Mouse (Mus musculus) neural tube, embryonic 14.5 days (tissue): Measurements from ENCODE around the gene Dcun1d4. TPM values are rescaled to one million over a fixed set of nuclear protein-coding genes. Genes with fewer than 3 reads are reported as not detected.

Source experiments
- ATAC-seq: fragments of 200-750 bp; cut with Nextera tagmentation; 2 replicates; pipeline ENCODE4 v1.8.0; 2017; ENCODE audit warnings: low read depth, mild to moderate bottlenecking, moderate TSS enrichment, moderate library complexity
- H3K27ac ChIP-seq: fragments of 300-500 bp; sonication (generic); 2 replicates; pipeline ENCODE4 v1.5.1; 2014; ENCODE audit warnings: low read depth, mild to moderate bottlenecking, control low read depth, low read length, moderate library complexity, mixed read lengths
- H3K27me3 ChIP-seq: fragments of 300-500 bp; sonication (generic); 2 replicates; pipeline ENCODE4 v1.6.1; 2014; ENCODE audit warnings: low read length; ENCODE audit not compliant: control insufficient read depth, insufficient read depth
- H3K36me3 ChIP-seq: fragments of 300-500 bp; sonication (generic); 2 replicates; pipeline ENCODE4 v1.6.1; 2014; ENCODE audit warnings: low read length, mixed read lengths; ENCODE audit not compliant: control insufficient read depth, insufficient read depth
- H3K4me1 ChIP-seq: fragments of 300-500 bp; sonication (generic); 2 replicates; pipeline ENCODE4 v1.6.1; 2014; ENCODE audit warnings: low read length; ENCODE audit not compliant: control insufficient read depth, insufficient read depth
- H3K4me2 ChIP-seq: fragments of 300-500 bp; sonication (generic); 2 replicates; pipeline ENCODE4 v1.6.1; 2014; ENCODE audit warnings: mild to moderate bottlenecking, low read depth, low read length, control low read depth
- H3K4me3 ChIP-seq: fragments of 300-500 bp; sonication (generic); 2 replicates; pipeline ENCODE4 v1.5.1; 2014; ENCODE audit warnings: low read depth, low read length, control low read depth, mixed read lengths
- H3K9ac ChIP-seq: fragments of 300-500 bp; sonication (generic); replicated peaks from 2 replicates; pipeline ENCODE4 v1.6.1; 2014; ENCODE audit warnings: low read depth, mild to moderate bottlenecking, control low read depth, low read length, mixed read lengths
- H3K9me3 ChIP-seq: fragments of 300-500 bp; sonication (generic); 2 replicates; pipeline ENCODE4 v1.6.1; 2016; ENCODE audit warnings: low read length; ENCODE audit not compliant: control insufficient read depth
- WGBS: fragments of 180-500 bp; shearing (Covaris S2); extraction: QIAGEN DNeasy Blood & Tissue Kit; methylation state at CpG from one replicate; pipeline ENCODE4 v1.1.7; 2014; 5-methylcytosine and 5-hydroxymethylcytosine counted together
- polyA plus RNA-seq: library from polyadenylated mRNA; unstranded; fragments of >200 nt; fragmentation: Nextera tagmentation; extraction: Ambion mirVana; gene quantifications from 2 replicates; pipeline ENCODE4 v1.2.1, GENCODE M21; 2014

Gene Dcun1d4
- polyA plus RNA-seq, 1 experiment from 2014 or later = 60.5 TPM

GRCm38 (mm10) chr5:73548838-73549237 is 68.0 kb downstream of the Dcun1d4 start:
- Histone ChIP-seq H3K9me3 (no peaks in the 10 kb centered on the region), H3K27me3 (no peaks in the 10 kb centered on the region), H3K4me3 (no peak overlapping the region), H3K4me2 (no peak overlapping the region), H3K36me3 (0 out of 2 replicates have a peak, but pooled peaks cover 8% of the 10 kb centered on the region), H3K4me1 (no peaks in the 10 kb centered on the region), H3K9ac (no peak overlapping the region), H3K27ac (no peak overlapping the region)
- ATAC-seq = no peak
- WGBS = 100% methylated on average over 1 of the region's 1 CpGs

DNA sequence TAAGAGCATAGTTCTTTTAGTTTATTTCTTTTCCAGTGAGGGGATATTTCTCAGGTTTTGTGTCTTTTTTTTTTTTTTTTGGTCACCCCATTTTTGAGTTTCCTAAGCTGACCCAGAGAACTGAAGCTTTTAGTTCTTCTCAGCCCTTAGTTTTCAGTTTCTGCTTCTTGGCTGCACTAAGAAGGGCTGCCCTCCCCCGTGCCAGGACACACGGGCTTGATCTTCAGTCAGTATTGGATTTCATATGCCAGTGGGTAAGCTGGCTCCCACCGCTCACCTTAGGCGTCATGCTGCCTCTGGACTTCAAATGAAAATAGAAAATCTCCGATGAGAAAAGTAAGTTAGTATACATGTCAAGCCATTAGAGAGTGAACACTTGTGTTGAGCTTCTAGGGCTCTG is 71.0 kb downstream of the Dcun1d4 start:
- H3K4me1 ChIP-seq = 0 out of 2 replicates have a peak, but pooled peaks cover 3% of the 10 kb centered on the region
- WGBS = 82% methylated on average over 5 of the region's 5 CpGs
- no peaks in the 10 kb centered on the region for H3K9me3 ChIP-seq
- no peak overlapping the region for H3K9ac ChIP-seq
- H3K36me3 ChIP-seq = 0 out of 2 replicates have a peak, but pooled peaks cover 4% of the 10 kb centered on the region
- ATAC-seq = no peak
- H3K4me2 ChIP-seq = no peak overlapping the region
- no peaks in the 10 kb centered on the region for H3K27me3 ChIP-seq
- no peak overlapping the region for H3K4me3 ChIP-seq
- no peak overlapping the region for H3K27ac ChIP-seq

- H3K4me2 ChIP-seq = no peak overlapping the region
- H3K9me3 ChIP-seq = no peaks in the 10 kb centered on the region
- no peak overlapping the region for H3K4me3 ChIP-seq
- 0 out of 2 replicates have a peak, but pooled peaks cover 3% of the 10 kb centered on the region for H3K4me1 ChIP-seq
- WGBS = 87% methylated on average over 11 of the region's 11 CpGs
- H3K27ac ChIP-seq = no peak overlapping the region
- peaks cover 10% of the 10 kb centered on the region; the same call in 1 of the 2 replicates for H3K36me3 ChIP-seq
- ATAC-seq = peak; percentile 15; the same call in 1 of the 2 replicates
- H3K27me3 ChIP-seq = no peaks in the 10 kb centered on the region
- no peak overlapping the region for H3K9ac ChIP-seq
These were observed 73.1 kb downstream of the Dcun1d4 start for GRCm38 (mm10) chr5:73553903-73554302.

DNA sequence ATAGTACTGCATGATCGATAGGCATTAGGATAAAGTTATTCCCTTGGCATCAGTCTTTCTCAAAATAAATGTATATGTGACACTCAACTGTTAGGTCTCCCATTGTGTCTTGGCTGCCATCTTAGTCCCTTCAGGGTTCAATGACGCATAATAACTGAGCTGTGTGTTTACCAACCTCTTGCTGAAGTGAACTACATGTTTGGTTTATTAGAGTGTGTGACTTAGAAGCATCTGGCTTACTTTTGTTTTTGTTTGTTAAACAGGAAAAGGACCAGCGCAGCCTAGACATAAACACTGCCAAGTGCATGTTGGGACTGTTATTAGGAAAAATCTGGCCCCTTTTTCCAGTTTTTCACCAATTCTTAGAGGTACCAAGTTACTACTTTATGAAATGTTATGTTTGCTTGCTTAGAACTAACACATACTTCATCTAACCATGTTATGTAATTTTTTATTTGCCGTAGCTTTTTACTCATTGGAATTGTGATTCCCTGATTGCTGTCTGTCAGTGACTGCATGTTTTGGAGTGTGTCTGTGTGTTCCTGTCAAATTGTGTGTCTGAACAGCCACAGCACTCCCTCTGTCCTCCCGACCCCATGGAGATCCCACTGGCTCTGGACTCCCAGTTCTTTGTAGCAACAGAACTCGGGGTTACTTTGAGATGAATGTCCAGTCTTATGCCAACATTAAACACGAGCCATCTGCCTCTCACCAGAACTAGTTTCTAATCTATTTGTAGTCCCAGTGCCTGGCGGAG is 74.5 kb downstream of the Dcun1d4 start:
- Histone ChIP-seq H3K4me3 (no peak overlapping the region), H3K9ac (no peak overlapping the region), H3K4me2 (no peak overlapping the region), H3K9me3 (no peaks in the 10 kb centered on the region), H3K27me3 (no peaks in the 10 kb centered on the region), H3K27ac (no peak overlapping the region), H3K4me1 (0 out of 2 replicates have a peak, but pooled peaks cover 3% of the 10 kb centered on the region), H3K36me3 (peaks cover 10% of the 10 kb centered on the region; the same call in 1 of the 2 replicates)
- 82% methylated on average over 8 of the region's 8 CpGs for WGBS
- no peak for ATAC-seq

DNA sequence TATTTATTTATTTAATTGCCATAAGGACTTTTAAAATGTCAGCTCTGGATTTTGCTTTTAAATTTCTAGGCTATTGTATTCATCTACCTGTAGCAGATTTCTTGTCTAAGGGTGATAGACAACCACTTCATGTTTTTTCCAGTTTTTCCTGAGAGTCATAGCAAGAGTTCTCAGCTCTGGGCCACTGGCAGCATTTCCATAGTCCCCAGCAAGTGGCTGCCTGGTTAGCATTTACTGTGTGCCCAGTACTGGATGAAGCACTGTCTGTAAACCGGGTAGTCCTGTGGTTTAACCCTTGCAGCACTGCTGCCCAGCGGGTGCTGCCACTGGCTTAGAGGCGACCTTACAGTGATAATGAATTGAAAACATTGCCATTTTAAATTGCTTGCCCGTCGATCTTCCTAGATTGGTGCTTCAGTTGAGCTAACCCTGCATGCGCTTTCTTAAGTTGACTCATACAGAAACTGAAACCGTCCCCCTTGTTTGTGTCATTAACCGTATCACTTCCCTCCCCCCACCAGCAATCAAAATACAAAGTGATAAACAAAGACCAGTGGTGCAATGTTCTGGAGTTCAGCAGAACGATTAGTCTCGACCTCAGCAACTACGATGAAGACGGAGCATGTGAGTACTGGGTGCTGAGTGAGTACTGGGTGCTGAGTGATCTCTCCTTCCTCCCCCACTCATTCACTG is 76.1 kb downstream of the Dcun1d4 start:
- Histone ChIP-seq H3K27ac (no peak overlapping the region), H3K27me3 (no peaks in the 10 kb centered on the region), H3K4me2 (no peak overlapping the region), H3K36me3 (peaks cover 10% of the 10 kb centered on the region; the same call in 1 of the 2 replicates), H3K9ac (no peak overlapping the region), H3K4me3 (no peak overlapping the region), H3K4me1 (0 out of 2 replicates have a peak, but pooled peaks cover 3% of the 10 kb centered on the region), H3K9me3 (no peaks in the 10 kb centered on the region)
- no peak for ATAC-seq
- 72% methylated on average over 12 of the region's 12 CpGs for WGBS

- WGBS = 92% methylated on average over 6 of the region's 6 CpGs
- H3K9ac ChIP-seq = no peak overlapping the region
- H3K27ac ChIP-seq = no peak overlapping the region
- H3K4me2 ChIP-seq = no peak overlapping the region
- H3K4me1 ChIP-seq = 0 out of 2 replicates have a peak, but pooled peaks cover 3% of the 10 kb centered on the region
- H3K4me3 ChIP-seq = no peak overlapping the region
- H3K9me3 ChIP-seq = no peaks in the 10 kb centered on the region
- peaks cover 6% of the 10 kb centered on the region; the same call in 1 of the 2 replicates for H3K36me3 ChIP-seq
- ATAC-seq = no peak
- H3K27me3 ChIP-seq = no peaks in the 10 kb centered on the region
These were observed 78.0 kb downstream of the Dcun1d4 start for GRCm38 (mm10) chr5:73558756-73559155.

GRCm38 (mm10) chr5:73564038-73564437 is 83.2 kb downstream of the Dcun1d4 start:
- Histone ChIP-seq H3K4me2 (no peak overlapping the region), H3K36me3 (no peaks in the 10 kb centered on the region), H3K4me1 (no peaks in the 10 kb centered on the region), H3K27ac (no peak overlapping the region), H3K4me3 (no peak overlapping the region), H3K9ac (no peak overlapping the region), H3K9me3 (no peaks in the 10 kb centered on the region), H3K27me3 (no peaks in the 10 kb centered on the region)
- 94% methylated on average over 6 of the region's 6 CpGs for WGBS
- no peak for ATAC-seq

DNA sequence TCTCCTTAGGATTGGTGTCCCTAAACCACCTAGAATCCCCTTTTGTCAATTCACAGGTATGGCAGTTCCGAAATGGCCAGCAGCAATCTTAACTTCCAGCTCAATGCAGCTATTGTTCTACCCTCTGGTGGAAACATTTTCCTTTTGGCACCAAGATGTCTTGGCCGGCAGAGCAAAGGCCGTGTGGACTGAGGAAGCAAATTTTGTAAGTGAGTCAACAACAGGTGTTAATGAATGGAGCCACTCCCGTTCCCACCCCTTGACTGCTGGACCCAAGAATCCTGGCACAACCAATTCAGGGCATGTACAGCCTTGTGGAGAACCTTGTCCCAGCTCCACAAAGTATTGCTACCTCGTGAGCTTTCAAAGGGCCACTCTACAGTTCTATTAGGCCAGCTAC is 85.3 kb downstream of the Dcun1d4 start:
- no peaks in the 10 kb centered on the region for H3K9me3 ChIP-seq
- H3K9ac ChIP-seq = no peak overlapping the region
- ATAC-seq = no peak
- H3K4me3 ChIP-seq = no peak overlapping the region
- 89% methylated on average over 5 of the region's 5 CpGs for WGBS
- H3K27me3 ChIP-seq = no peaks in the 10 kb centered on the region
- no peaks in the 10 kb centered on the region for H3K36me3 ChIP-seq
- H3K4me1 ChIP-seq = no peaks in the 10 kb centered on the region
- H3K4me2 ChIP-seq = no peak overlapping the region
- no peak overlapping the region for H3K27ac ChIP-seq

GRCm38 (mm10) chr5:73566892-73567291 is 86.1 kb downstream of the Dcun1d4 start:
- Histone ChIP-seq H3K9me3 (no peaks in the 10 kb centered on the region), H3K4me1 (no peaks in the 10 kb centered on the region), H3K36me3 (no peaks in the 10 kb centered on the region), H3K27me3 (no peaks in the 10 kb centered on the region), H3K9ac (no peak overlapping the region), H3K4me3 (no peak overlapping the region), H3K4me2 (no peak overlapping the region), H3K27ac (no peak overlapping the region)
- WGBS = 81% methylated on average over 4 of the region's 4 CpGs
- no peak for ATAC-seq
